Mouse (Mus musculus) effector memory CD4-positive, alpha-beta T cell, adult 5 months (primary cell): ENCODE measurements around the gene Lonp2. TPM values are rescaled to one million over a fixed set of nuclear protein-coding genes. Genes with fewer than 3 reads are reported as not detected.

ENCODE experiments used
- polyA plus RNA-seq: library from polyadenylated mRNA; unstranded; fragments of 100-300 nt; shearing (Covaris generic); gene quantifications from one replicate; pipeline ENCODE4 v1.2.1, GENCODE M21; 2017

Gene Lonp2
- polyA plus RNA-seq = 78.2 TPM

DNA sequence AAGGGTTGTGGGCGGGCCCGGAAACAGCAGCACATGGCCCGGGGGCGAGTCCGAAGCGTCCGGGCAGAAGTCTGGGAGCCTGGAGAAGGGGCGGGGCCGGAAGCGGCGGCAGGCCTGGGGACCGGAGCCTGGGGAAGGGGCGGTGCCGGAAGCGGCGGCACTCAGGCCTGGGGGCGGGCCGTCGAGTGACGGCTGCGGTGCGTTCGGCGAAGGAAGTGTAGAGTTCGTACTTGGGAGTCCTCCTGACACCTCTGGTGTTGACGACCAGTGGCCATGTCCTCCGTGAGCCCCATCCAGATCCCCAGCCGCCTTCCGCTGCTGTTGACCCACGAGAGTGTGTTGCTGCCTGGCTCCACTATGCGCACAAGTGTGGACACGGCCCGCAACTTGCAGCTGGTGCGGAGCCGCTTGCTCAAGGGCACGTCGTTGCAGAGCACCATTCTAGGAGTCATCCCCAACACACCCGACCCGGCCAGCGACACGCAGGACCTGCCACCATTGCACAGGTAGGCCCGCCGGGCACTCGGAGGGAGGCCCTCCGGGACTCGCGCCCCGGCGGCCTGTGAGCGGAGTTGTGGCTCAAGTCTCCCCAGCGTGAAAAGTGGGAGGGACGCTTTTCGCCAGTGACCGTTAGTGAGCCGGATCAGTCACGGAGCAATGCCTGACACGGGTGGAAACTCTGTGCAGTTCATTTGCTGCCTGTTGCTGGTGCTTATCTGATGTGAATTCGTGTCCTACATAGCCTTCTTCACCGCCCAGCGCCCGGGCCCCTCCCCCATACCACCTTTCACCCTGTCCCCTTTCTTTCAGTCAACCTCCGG, at the start of gene Lonp2:
Gene Lonp2, plus strand, starts transcription at position 133 of the 821 bp plus-strand sequence.

DNA sequence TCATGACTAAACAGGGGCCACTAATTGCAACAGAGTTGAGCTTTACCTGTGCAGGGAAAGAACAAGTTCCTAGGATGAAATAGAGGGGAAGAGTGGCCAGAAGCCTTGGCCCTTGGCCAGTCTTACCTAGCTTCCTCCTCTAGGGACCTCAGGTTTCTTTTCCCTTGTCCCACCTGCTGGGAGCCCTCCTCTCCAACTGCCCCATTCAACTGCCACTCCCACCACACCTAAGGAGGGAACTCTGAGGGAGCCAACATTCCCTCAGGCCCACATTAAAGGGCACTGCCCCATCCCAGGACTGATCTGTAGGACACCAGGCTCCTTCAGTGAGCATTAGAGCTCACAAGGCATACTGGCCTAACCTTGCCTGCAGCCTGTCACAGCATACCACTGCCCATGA, 43.4 kb upstream of the Lonp2 start, which contains the start of gene Abcc12:
Gene Abcc12, minus strand, starts transcription at position 229 of the 400 bp plus-strand sequence.

DNA sequence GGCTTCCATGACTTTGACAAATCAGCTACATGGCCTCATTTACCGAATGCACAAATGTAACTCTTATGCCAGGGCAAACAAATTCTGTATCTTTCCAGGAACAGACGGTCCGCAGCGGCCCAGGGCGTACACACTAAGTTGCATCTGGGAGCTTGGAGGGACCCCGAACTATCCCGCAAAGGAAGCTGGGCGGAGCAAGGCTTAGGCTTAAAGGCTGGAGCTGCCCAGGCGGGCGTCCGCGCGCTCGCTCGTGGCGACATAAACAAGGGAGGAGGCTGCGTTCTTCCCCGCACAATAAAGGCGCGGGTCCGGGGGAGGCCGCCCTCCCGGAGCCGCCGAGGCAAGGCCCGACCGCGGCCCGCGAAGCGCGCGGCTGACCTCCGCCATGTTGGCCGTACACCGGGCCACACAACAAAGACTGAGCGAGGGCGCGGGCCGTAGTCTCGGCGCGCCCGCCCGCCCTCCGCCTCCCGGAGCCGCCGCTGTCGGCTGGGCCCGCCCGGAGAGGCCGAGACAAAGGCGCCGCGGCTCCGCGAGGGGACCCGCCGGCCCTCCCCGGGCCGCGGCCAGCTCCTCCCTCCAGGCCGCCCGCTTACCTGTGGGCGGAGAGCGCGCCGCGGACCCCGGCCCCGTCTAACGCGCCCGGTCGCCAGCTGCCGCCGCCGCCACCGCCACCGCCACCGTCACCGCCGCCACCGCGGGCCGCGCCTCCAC, 121.5 kb downstream of the Lonp2 start, which contains the start of the genes Gm10638 and Siah1a:
Gene Gm10638, plus strand, starts transcription at position 479 of the 714 bp plus-strand sequence.
Gene Siah1a, minus strand, starts transcription at position 714 of the 714 bp plus-strand sequence.

Other genes with a start within 250 kb of the Lonp2 start
- gene Abcc12, start 43.4 kb upstream of the Lonp2 start, polyA plus RNA-seq = not detected
- gene Gm10638, start 121.7 kb downstream of the Lonp2 start, polyA plus RNA-seq = 1.1 TPM
- gene Siah1a, start 121.9 kb downstream of the Lonp2 start, polyA plus RNA-seq = 33.6 TPM